Mouse (Mus musculus): ENCODE results near the gene Wdr66. TPM values are rescaled to one million over a fixed set of nuclear protein-coding genes. Genes with fewer than 3 reads are reported as not detected.
A peak's percentile ranks its signal among the peaks of the same experiment; 100 is the strongest.

The Wdr66 gene
- polyA plus RNA-seq, 1 experiment, result 0.89 TPM

- Histone ChIP-seq H3K36me3 (ENCODE audit: control insufficient read depth, insufficient read depth, low read length) (no peaks in the 10 kb centered on the region), H3K4me3 (ENCODE audit: extremely low read depth, insufficient read depth, insufficient read length) (no peak overlapping the region), H3K4me1 (ENCODE audit: control insufficient read depth, insufficient read depth, insufficient read length) (peaks cover 4% of the 10 kb centered on the region; the same call in 1 of the 2 replicates), H3K27me3 (ENCODE audit: control insufficient read depth, insufficient read depth, low read length) (no peaks in the 10 kb centered on the region), H3K27ac (ENCODE audit: insufficient read depth, low read length) (no peak overlapping the region)
- TF ChIP-seq POLR2A (IDR thresholded peaks at IDR 0.05; ENCODE audit: low read depth, low read length), result no peak
- no peak for TF ChIP-seq CTCF (IDR thresholded peaks at IDR 0.05; ENCODE audit: extremely low read depth, insufficient read depth, insufficient read length, insufficient replicate concordance)
- 86% methylated on average over 10 of the region's 10 CpGs for WGBS
- DNase-seq (ENCODE audit: low read depth in 1 of 2, low spot score in 2 of 2), result no peak
Measured at GRCm38 (mm10) chr5:123309816-123310215, 57.9 kb downstream of the Wdr66 start.

GRCm38 (mm10) chr5:123310221-123310620 is 58.3 kb downstream of the Wdr66 start:
- 83% methylated on average over 7 of the region's 7 CpGs for WGBS
- Histone ChIP-seq H3K36me3 (ENCODE audit: control insufficient read depth, insufficient read depth, low read length) (no peaks in the 10 kb centered on the region), H3K27me3 (ENCODE audit: control insufficient read depth, insufficient read depth, low read length) (no peaks in the 10 kb centered on the region), H3K4me1 (ENCODE audit: control insufficient read depth, insufficient read depth, insufficient read length) (peaks cover 4% of the 10 kb centered on the region; the same call in 1 of the 2 replicates), H3K27ac (ENCODE audit: insufficient read depth, low read length) (no peak overlapping the region), H3K4me3 (ENCODE audit: extremely low read depth, insufficient read depth, insufficient read length) (no peak overlapping the region)
- no peak for DNase-seq (ENCODE audit: low read depth in 1 of 2, low spot score in 2 of 2)
- TF ChIP-seq POLR2A (IDR thresholded peaks at IDR 0.05; ENCODE audit: low read depth, low read length) (no peak), CTCF (IDR thresholded peaks at IDR 0.05; ENCODE audit: extremely low read depth, insufficient read depth, insufficient read length, insufficient replicate concordance) (no peak)

- WGBS, result 65% methylated on average over 12 of the region's 12 CpGs
- DNase-seq (ENCODE audit: low read depth in 1 of 2, low spot score in 2 of 2), result no peak
- no peak overlapping the region for H3K27ac ChIP-seq (ENCODE audit: insufficient read depth, low read length)
- H3K4me3 ChIP-seq (ENCODE audit: extremely low read depth, insufficient read depth, insufficient read length), result no peak overlapping the region
- H3K27me3 ChIP-seq (ENCODE audit: control insufficient read depth, insufficient read depth, low read length), result no peaks in the 10 kb centered on the region
- TF ChIP-seq POLR2A (IDR thresholded peaks at IDR 0.05; ENCODE audit: low read depth, low read length) (no peak), CTCF (IDR thresholded peaks at IDR 0.05; ENCODE audit: extremely low read depth, insufficient read depth, insufficient read length, insufficient replicate concordance) (no peak)
- peaks cover 6% of the 10 kb centered on the region; the same call in 1 of the 2 replicates for H3K4me1 ChIP-seq (ENCODE audit: control insufficient read depth, insufficient read depth, insufficient read length)
- no peaks in the 10 kb centered on the region for H3K36me3 ChIP-seq (ENCODE audit: control insufficient read depth, insufficient read depth, low read length)
Measured at GRCm38 (mm10) chr5:123313058-123313630, 61.2 kb downstream of the Wdr66 start.

GRCm38 (mm10) chr5:123313851-123314380 is 62.0 kb downstream of the Wdr66 start:
- TF ChIP-seq CTCF (IDR thresholded peaks at IDR 0.05; ENCODE audit: extremely low read depth, insufficient read depth, insufficient read length, insufficient replicate concordance), result no peak
- TF ChIP-seq POLR2A (IDR thresholded peaks at IDR 0.05; ENCODE audit: low read depth, low read length), result no peak
- Histone ChIP-seq H3K27ac (ENCODE audit: insufficient read depth, low read length) (no peak overlapping the region), H3K4me1 (ENCODE audit: control insufficient read depth, insufficient read depth, insufficient read length) (peaks cover 7% of the 10 kb centered on the region; the same call in 1 of the 2 replicates), H3K36me3 (ENCODE audit: control insufficient read depth, insufficient read depth, low read length) (no peaks in the 10 kb centered on the region), H3K27me3 (ENCODE audit: control insufficient read depth, insufficient read depth, low read length) (no peaks in the 10 kb centered on the region), H3K4me3 (ENCODE audit: extremely low read depth, insufficient read depth, insufficient read length) (no peak overlapping the region)
- WGBS, result 19% methylated on average over 11 of the region's 11 CpGs
- no peak for DNase-seq (ENCODE audit: low read depth in 1 of 2, low spot score in 2 of 2)

GRCm38 (mm10) chr5:123315219-123315866 is 63.4 kb downstream of the Wdr66 start:
- peak overlapping the region; percentile 12 for H3K27ac ChIP-seq (ENCODE audit: insufficient read depth, low read length)
- H3K27me3 ChIP-seq (ENCODE audit: control insufficient read depth, insufficient read depth, low read length), result no peaks in the 10 kb centered on the region
- no peaks in the 10 kb centered on the region for H3K36me3 ChIP-seq (ENCODE audit: control insufficient read depth, insufficient read depth, low read length)
- WGBS, result 34% methylated on average over 10 of the region's 10 CpGs
- H3K4me1 ChIP-seq (ENCODE audit: control insufficient read depth, insufficient read depth, insufficient read length), result peaks cover 8% of the 10 kb centered on the region; the same call in 1 of the 2 replicates
- no peak overlapping the region for H3K4me3 ChIP-seq (ENCODE audit: extremely low read depth, insufficient read depth, insufficient read length)
- TF ChIP-seq CTCF (IDR thresholded peaks at IDR 0.05; ENCODE audit: extremely low read depth, insufficient read depth, insufficient read length, insufficient replicate concordance), result no peak
- peak; percentile 40 to 55 for DNase-seq (ENCODE audit: low read depth in 1 of 2, low spot score in 2 of 2)

- Histone ChIP-seq H3K4me1 (ENCODE audit: control insufficient read depth, insufficient read depth, insufficient read length) (peaks cover 10% of the 10 kb centered on the region; the same call in 1 of the 2 replicates), H3K36me3 (ENCODE audit: control insufficient read depth, insufficient read depth, low read length) (no peaks in the 10 kb centered on the region), H3K4me3 (ENCODE audit: extremely low read depth, insufficient read depth, insufficient read length) (peak overlapping the region; percentile 53), H3K27me3 (ENCODE audit: control insufficient read depth, insufficient read depth, low read length) (no peaks in the 10 kb centered on the region), H3K27ac (ENCODE audit: insufficient read depth, low read length) (no peak overlapping the region; the same call in 1 of the 2 replicates)
- no peak for TF ChIP-seq CTCF (IDR thresholded peaks at IDR 0.05; ENCODE audit: extremely low read depth, insufficient read depth, insufficient read length, insufficient replicate concordance)
- TF ChIP-seq POLR2A (IDR thresholded peaks at IDR 0.05; ENCODE audit: low read depth, low read length), result no peak
- DNase-seq (ENCODE audit: low read depth in 1 of 2, low spot score in 2 of 2), result no peak
- 14% methylated on average over 6 of the region's 6 CpGs for WGBS
Measured at GRCm38 (mm10) chr5:123317992-123318391, 66.1 kb downstream of the Wdr66 start.

GRCm38 (mm10) chr5:123320136-123320535 is 68.2 kb downstream of the Wdr66 start:
- TF ChIP-seq CTCF (IDR thresholded peaks at IDR 0.05; ENCODE audit: extremely low read depth, insufficient read depth, insufficient read length, insufficient replicate concordance) (no peak), POLR2A (IDR thresholded peaks at IDR 0.05; ENCODE audit: low read depth, low read length) (no peak)
- DNase-seq (ENCODE audit: low read depth in 1 of 2, low spot score in 2 of 2), result no peak
- Histone ChIP-seq H3K27ac (ENCODE audit: insufficient read depth, low read length) (no peak overlapping the region), H3K27me3 (ENCODE audit: control insufficient read depth, insufficient read depth, low read length) (no peaks in the 10 kb centered on the region), H3K4me1 (ENCODE audit: control insufficient read depth, insufficient read depth, insufficient read length) (peaks cover 11% of the 10 kb centered on the region; the same call in 1 of the 2 replicates), H3K36me3 (ENCODE audit: control insufficient read depth, insufficient read depth, low read length) (no peaks in the 10 kb centered on the region), H3K4me3 (ENCODE audit: extremely low read depth, insufficient read depth, insufficient read length) (no peak overlapping the region)
- WGBS, result 94% methylated on average over 3 of the region's 3 CpGs

Data from spleen, adult 2 months (tissue).